In the genomic region with DNA sequence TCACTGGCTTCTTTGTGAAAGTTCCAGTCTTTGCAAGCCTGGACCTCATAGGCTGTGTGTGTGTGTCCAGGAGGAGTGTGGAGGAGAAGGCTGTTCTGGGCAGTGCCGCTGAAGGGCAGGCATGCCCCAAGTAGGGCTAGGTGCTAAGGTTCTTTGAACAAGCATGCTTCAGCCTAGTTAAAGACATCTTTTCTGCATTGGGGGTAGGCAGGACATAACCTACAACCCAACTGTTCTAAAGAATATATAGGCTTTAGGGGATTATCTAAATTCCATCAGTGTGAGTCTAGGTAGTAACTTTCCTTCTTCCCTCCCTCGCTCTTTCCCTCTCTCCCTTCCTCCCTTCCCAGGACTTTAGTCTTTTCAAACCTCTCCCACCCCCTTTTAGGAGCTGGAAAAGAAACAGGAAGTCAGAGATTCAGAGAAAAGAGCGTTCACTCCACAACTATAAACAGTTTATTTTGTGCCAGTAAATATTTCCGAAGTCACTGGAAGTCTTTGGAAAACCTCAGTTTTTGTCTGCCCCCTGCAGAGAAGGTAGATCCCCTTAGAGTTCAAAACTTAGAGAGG, we compare ENCODE assay signal across 8 mouse cellular contexts. TPM values are rescaled to one million over a fixed set of nuclear protein-coding genes. Genes with fewer than 3 reads are reported as not detected.
DNase-seq lines count a peak whose midpoint lies in the region; ATAC-seq and TF ChIP-seq lines count a peak whose summit lies in the region.

No protein-coding gene starts in this region.

- H3K9me3 ChIP-seq in kidney, embryonic 16.5 days (ENCODE audit: low read length): no peaks in the 10 kb centered on the region
- no peaks in the 10 kb centered on the region for H3K9me3 ChIP-seq in midbrain, embryonic 12.5 days

- no peaks in the 10 kb centered on the region for H3K27me3 ChIP-seq in kidney, embryonic 16.5 days (ENCODE audit: insufficient read depth, low read length)
- peaks cover 19% of the 10 kb centered on the region for H3K27me3 ChIP-seq in midbrain, embryonic 12.5 days

- H3K4me2 ChIP-seq in kidney, embryonic 16.5 days (replicated peaks; ENCODE audit: low read depth, low read length): peak overlapping the region; percentile 89
- peak overlapping the region; percentile 96 for H3K4me2 ChIP-seq in midbrain, embryonic 12.5 days (replicated peaks)

- TF ChIP-seq CTCF in embryonic fibroblast, embryonic 13.5 days (IDR thresholded peaks at IDR 0.05; ENCODE audit: borderline replicate concordance, insufficient read depth, low read length): peak; percentile 28; the same call in 1 of the 2 replicates

- peak; percentile 66 for ATAC-seq in kidney, embryonic 16.5 days (ENCODE audit: low FRiP score, low TSS enrichment)
- ATAC-seq in midbrain, embryonic 12.5 days (ENCODE audit: low FRiP score, low read depth): no peak; the same call in 1 of the 2 replicates

- 19% methylated on average over 4 of the region's 4 CpGs for WGBS in kidney, embryonic 16.5 days
- WGBS in midbrain, embryonic 12.5 days: 37% methylated on average over 4 of the region's 4 CpGs

- peak overlapping the region; percentile 65 for H3K4me3 ChIP-seq in embryonic fibroblast, embryonic 13.5 days (ENCODE audit: insufficient read depth, low read length)
- H3K4me3 ChIP-seq in kidney, embryonic 16.5 days (ENCODE audit: low read length): peak overlapping the region; percentile 84
- H3K4me3 ChIP-seq in midbrain, embryonic 12.5 days: peak overlapping the region; percentile 79

- no peaks in the 10 kb centered on the region for H3K36me3 ChIP-seq in kidney, embryonic 16.5 days (ENCODE audit: insufficient read depth, low read length)
- no peaks in the 10 kb centered on the region for H3K36me3 ChIP-seq in midbrain, embryonic 12.5 days

- peak overlapping the region; percentile 95 for H3K27ac ChIP-seq in embryonic fibroblast, embryonic 13.5 days (ENCODE audit: insufficient read depth, low read length)
- H3K27ac ChIP-seq in kidney, embryonic 16.5 days (ENCODE audit: low read length): peak overlapping the region; percentile 94
- H3K27ac ChIP-seq in midbrain, embryonic 12.5 days (replicated peaks): no peak overlapping the region

- DNase-seq in lung, adult 18-20 months: peak; percentile 12 to 21
- no peak for DNase-seq in lung, postnatal 4 days
- DNase-seq in frontal cortex, postnatal 14 days (ENCODE audit: low spot score in 2 of 2): no peak
- no peak for DNase-seq in layer of hippocampus, postnatal 10 days (ENCODE audit: low spot score in 2 of 2)
- no peak for DNase-seq in urinary bladder, adult 18-20 months (ENCODE audit: low spot score in 2 of 2)

- peak overlapping the region; percentile 90 for H3K9ac ChIP-seq in kidney, embryonic 16.5 days (replicated peaks; ENCODE audit: low read length)
- peak overlapping the region; percentile 76; the same call in 1 of the 2 replicates for H3K9ac ChIP-seq in midbrain, embryonic 12.5 days (replicated peaks)

- no peak; the same call in 1 of the 2 replicates for TF ChIP-seq POLR2A in embryonic fibroblast, embryonic 13.5 days (IDR thresholded peaks at IDR 0.05; ENCODE audit: low read depth, low read length)

- H3K4me1 ChIP-seq in embryonic fibroblast, embryonic 13.5 days (ENCODE audit: control insufficient read depth, insufficient read depth, low read length): peaks cover 10% of the 10 kb centered on the region
- H3K4me1 ChIP-seq in kidney, embryonic 16.5 days (ENCODE audit: insufficient read depth, low read length): peaks cover 30% of the 10 kb centered on the region
- peaks cover 23% of the 10 kb centered on the region for H3K4me1 ChIP-seq in midbrain, embryonic 12.5 days

RNA-seq across cellular contexts. Expression of a gene that starts 0.9 kb away (rescaled TPM):
- 26.9 and 37.7 TPM in 2 replicates for polyA plus RNA-seq in embryonic fibroblast, embryonic 13.5 days (2011; ENCODE audit: insufficient read length, low read depth, missing spikeins)
- polyA plus RNA-seq in kidney, embryonic 16.5 days (2015; fragmentation: Nextera tagmentation; extraction: Ambion mirVana): 10.5 and 12.2 TPM in 2 replicates
- polyA plus RNA-seq in midbrain, embryonic 12.5 days (2016; fragmentation: Nextera tagmentation; extraction: Ambion mirVana): 2.8 and 3.2 TPM in 2 replicates
- 1 to 10 TPM; 4.4 to 5.2 TPM for total RNA-seq in layer of hippocampus, postnatal 10 days (2021)

RNA-seq across cellular contexts. Expression of a gene that starts 46.6 kb away (rescaled TPM):
- polyA plus RNA-seq in embryonic fibroblast, embryonic 13.5 days (2011; ENCODE audit: insufficient read length, low read depth, missing spikeins): 15.9 and 20.3 TPM in 2 replicates
- polyA plus RNA-seq in kidney, embryonic 16.5 days (2015; fragmentation: Nextera tagmentation; extraction: Ambion mirVana): 9.2 and 10.6 TPM in 2 replicates
- polyA plus RNA-seq in midbrain, embryonic 12.5 days (2016; fragmentation: Nextera tagmentation; extraction: Ambion mirVana): 11.5 and 11.8 TPM in 2 replicates
- 10 to 100 TPM; 11.7 to 14.5 TPM for total RNA-seq in layer of hippocampus, postnatal 10 days (2021)

Comparison
In these comparisons a context has a peak if more than half of its experiments do, and no peak if none do; other contexts are left out.
1. DNase-seq: peak in lung, adult 18-20 months (2 of 2); none in lung, postnatal 4 days (0 of 2), frontal cortex, postnatal 14 days (0 of 2), layer of hippocampus, postnatal 10 days (0 of 2) and urinary bladder, adult 18-20 months (0 of 2).
2. Peak in every context shown above with its lines, with median percentiles within 50 percentile points of each other: H3K4me3 ChIP-seq.